Mouse (Mus musculus) intestine, embryonic 14.5 days (tissue): ENCODE results near the gene Cdc42bpa. TPM values are rescaled to one million over a fixed set of nuclear protein-coding genes. Genes with fewer than 3 reads are reported as not detected.

ENCODE experiments used
- ATAC-seq: fragments of 200-750 bp; cut with Nextera tagmentation; replicated peaks from 2 replicates; pipeline ENCODE4 v1.8.0; 2017; ENCODE audit warnings: low read depth, moderate number of reproducible peaks, moderate TSS enrichment, moderate library complexity; ENCODE audit not compliant: low FRiP score, low TSS enrichment
- DNase-seq: peaks from one replicate; pipeline ENCODE4 v3.0.0-alpha.2; 2018; ENCODE audit warnings: low spot score
- H3K27ac ChIP-seq: fragments of 300-500 bp; sonication (generic); 2 replicates; pipeline ENCODE4 v1.5.1; 2014; ENCODE audit warnings: low read depth, mild to moderate bottlenecking, control low read depth
- H3K27me3 ChIP-seq: fragments of 300-500 bp; sonication (generic); replicated peaks from 2 replicates; pipeline ENCODE4 v1.6.1; 2014; ENCODE audit warnings: low read length, control low read depth; ENCODE audit not compliant: control insufficient read depth, insufficient read depth
- H3K36me3 ChIP-seq: fragments of 300-500 bp; sonication (generic); 2 replicates; pipeline ENCODE4 v1.6.1; 2014; ENCODE audit warnings: low read length, control low read depth; ENCODE audit not compliant: control insufficient read depth, insufficient read depth
- H3K4me1 ChIP-seq: fragments of 300-500 bp; sonication (generic); replicated peaks from 2 replicates; pipeline ENCODE4 v1.6.1; 2014; ENCODE audit warnings: low read length, control low read depth, mixed read lengths; ENCODE audit not compliant: control insufficient read depth, insufficient read depth
- H3K4me2 ChIP-seq: fragments of 300-500 bp; sonication (generic); 2 replicates; pipeline ENCODE4 v1.6.1; 2014; ENCODE audit warnings: low read length
- H3K4me3 ChIP-seq: fragments of 300-500 bp; sonication (generic); 2 replicates; pipeline ENCODE4 v1.5.1; 2014; ENCODE audit warnings: low read depth, low read length, control low read depth, mixed read lengths
- H3K9ac ChIP-seq: fragments of 300-500 bp; sonication (generic); 2 replicates; pipeline ENCODE4 v1.6.1; 2014; ENCODE audit warnings: mild to moderate bottlenecking, low read length
- H3K9me3 ChIP-seq: fragments of 300-500 bp; sonication (generic); 2 replicates; pipeline ENCODE4 v1.6.1; 2016; ENCODE audit warnings: low read length, control low read depth; ENCODE audit not compliant: control insufficient read depth
- WGBS: fragments of 180-500 bp; shearing (Covaris S2); extraction: QIAGEN DNeasy Blood & Tissue Kit; methylation state at CpG from one replicate; pipeline ENCODE4 v1.1.7; 2014; 5-methylcytosine and 5-hydroxymethylcytosine counted together
- polyA plus RNA-seq: library from polyadenylated mRNA; unstranded; fragments of >200 nt; fragmentation: Nextera tagmentation; extraction: Ambion mirVana; gene quantifications from 2 replicates; pipeline ENCODE4 v1.2.1, GENCODE M21; 2014

Gene Cdc42bpa
- polyA plus RNA-seq, 1 experiment from 2014 or later = 14.1 TPM

- ATAC-seq (no peak), DNase-seq (no peak)
- Histone ChIP-seq H3K9me3 (no peaks in the 10 kb centered on the region), H3K4me2 (no peak overlapping the region), H3K27me3 (no peaks in the 10 kb centered on the region), H3K9ac (no peak overlapping the region), H3K36me3 (peaks cover 48% of the 10 kb centered on the region), H3K4me1 (no peaks in the 10 kb centered on the region), H3K4me3 (no peak overlapping the region), H3K27ac (no peak overlapping the region)
- WGBS = 60% methylated on average over 2 of the region's 2 CpGs
These were observed 198.4 kb downstream of the Cdc42bpa start for GRCm38 (mm10) chr1:180158648-180159047.

- DNase-seq (no peak), ATAC-seq (no peak)
- no peak overlapping the region for H3K4me2 ChIP-seq
- no peaks in the 10 kb centered on the region for H3K27me3 ChIP-seq
- H3K36me3 ChIP-seq = peaks cover 45% of the 10 kb centered on the region
- H3K4me1 ChIP-seq = no peaks in the 10 kb centered on the region
- H3K4me3 ChIP-seq = no peak overlapping the region
- no peaks in the 10 kb centered on the region for H3K9me3 ChIP-seq
- WGBS = 75% methylated on average over 2 of the region's 2 CpGs
- H3K9ac ChIP-seq = no peak overlapping the region
- no peak overlapping the region for H3K27ac ChIP-seq
These were observed 200.3 kb downstream of the Cdc42bpa start for GRCm38 (mm10) chr1:180160545-180160944.

- Histone ChIP-seq H3K9me3 (no peaks in the 10 kb centered on the region), H3K36me3 (peaks cover 42% of the 10 kb centered on the region), H3K4me2 (no peak overlapping the region), H3K27ac (no peak overlapping the region), H3K27me3 (no peaks in the 10 kb centered on the region), H3K4me1 (no peaks in the 10 kb centered on the region), H3K4me3 (no peak overlapping the region), H3K9ac (no peak overlapping the region)
- WGBS = 86% methylated on average over 3 of the region's 3 CpGs
- ATAC-seq (no peak), DNase-seq (no peak)
These were observed 200.9 kb downstream of the Cdc42bpa start for GRCm38 (mm10) chr1:180161160-180161559.

GRCm38 (mm10) chr1:180161566-180162355, 201.5 kb downstream of the Cdc42bpa start:
- Histone ChIP-seq H3K9ac (no peak overlapping the region), H3K27ac (no peak overlapping the region), H3K27me3 (no peaks in the 10 kb centered on the region), H3K4me2 (no peak overlapping the region), H3K4me1 (no peaks in the 10 kb centered on the region), H3K4me3 (no peak overlapping the region), H3K9me3 (no peaks in the 10 kb centered on the region), H3K36me3 (peaks cover 47% of the 10 kb centered on the region)
- DNase-seq = no peak
- ATAC-seq = no peak
- WGBS = 91% methylated on average over 20 of the region's 20 CpGs

- H3K9me3 ChIP-seq = no peaks in the 10 kb centered on the region
- no peak overlapping the region for H3K9ac ChIP-seq
- no peaks in the 10 kb centered on the region for H3K27me3 ChIP-seq
- H3K4me3 ChIP-seq = no peak overlapping the region
- no peak overlapping the region for H3K27ac ChIP-seq
- no peak for DNase-seq
- no peak for ATAC-seq
- 83% methylated on average over 7 of the region's 7 CpGs for WGBS
- peaks cover 47% of the 10 kb centered on the region for H3K36me3 ChIP-seq
- H3K4me1 ChIP-seq = no peaks in the 10 kb centered on the region
- H3K4me2 ChIP-seq = no peak overlapping the region
These were observed 202.7 kb downstream of the Cdc42bpa start for GRCm38 (mm10) chr1:180162986-180163385.

GRCm38 (mm10) chr1:180166533-180166932, 206.3 kb downstream of the Cdc42bpa start:
- DNase-seq (no peak), ATAC-seq (no peak)
- Histone ChIP-seq H3K4me1 (no peaks in the 10 kb centered on the region), H3K9ac (no peak overlapping the region), H3K27ac (no peak overlapping the region), H3K36me3 (peaks cover 29% of the 10 kb centered on the region), H3K9me3 (no peaks in the 10 kb centered on the region), H3K4me3 (no peak overlapping the region), H3K4me2 (no peak overlapping the region), H3K27me3 (no peaks in the 10 kb centered on the region)
- 90% methylated on average over 5 of the region's 5 CpGs for WGBS

GRCm38 (mm10) chr1:180168294-180168693, 208.0 kb downstream of the Cdc42bpa start:
- Histone ChIP-seq H3K27me3 (no peaks in the 10 kb centered on the region), H3K9ac (no peak overlapping the region), H3K9me3 (no peaks in the 10 kb centered on the region), H3K4me1 (no peaks in the 10 kb centered on the region), H3K4me2 (no peak overlapping the region), H3K27ac (no peak overlapping the region), H3K36me3 (peaks cover 11% of the 10 kb centered on the region; the same call in 1 of the 2 replicates), H3K4me3 (no peak overlapping the region)
- no peak for DNase-seq
- WGBS = 95% methylated on average over 6 of the region's 6 CpGs
- no peak for ATAC-seq

- Histone ChIP-seq H3K4me2 (no peak overlapping the region), H3K4me3 (no peak overlapping the region), H3K36me3 (peaks cover 5% of the 10 kb centered on the region; the same call in 1 of the 2 replicates), H3K27ac (no peak overlapping the region), H3K9me3 (no peaks in the 10 kb centered on the region), H3K9ac (no peak overlapping the region), H3K4me1 (no peaks in the 10 kb centered on the region), H3K27me3 (no peaks in the 10 kb centered on the region)
- DNase-seq (no peak), ATAC-seq (no peak)
- WGBS = 94% methylated on average over 7 of the region's 7 CpGs
These were observed 208.9 kb downstream of the Cdc42bpa start for GRCm38 (mm10) chr1:180169161-180169560.

- H3K4me2 ChIP-seq = no peak overlapping the region
- no peaks in the 10 kb centered on the region for H3K9me3 ChIP-seq
- 93% methylated on average over 8 of the region's 8 CpGs for WGBS
- H3K27me3 ChIP-seq = no peaks in the 10 kb centered on the region
- H3K4me1 ChIP-seq = no peaks in the 10 kb centered on the region
- DNase-seq (no peak), ATAC-seq (no peak)
- H3K27ac ChIP-seq = no peak overlapping the region
- H3K9ac ChIP-seq = no peak overlapping the region
- H3K4me3 ChIP-seq = no peak overlapping the region
- peaks cover 5% of the 10 kb centered on the region; the same call in 1 of the 2 replicates for H3K36me3 ChIP-seq
These were observed 209.8 kb downstream of the Cdc42bpa start for GRCm38 (mm10) chr1:180170071-180170470.
